Mouse (Mus musculus) heart, embryonic 10.5 days (tissue): ENCODE results near the gene Aggf1. TPM values are rescaled to one million over a fixed set of nuclear protein-coding genes. Genes with fewer than 3 reads are reported as not detected.
A peak's percentile ranks its signal among the peaks of the same experiment; 100 is the strongest.

ENCODE experiments used
- DNase-seq: peaks from one replicate; pipeline ENCODE4 v3.0.0-alpha.2; 2017; ENCODE audit warnings: low spot score
- H3K27ac ChIP-seq: fragments of 300-500 bp; sonication (generic); 2 replicates; pipeline ENCODE4 v1.5.1; 2016; ENCODE audit warnings: mild to moderate bottlenecking
- H3K27me3 ChIP-seq: fragments of 300-500 bp; sonication (generic); 2 replicates; pipeline ENCODE4 v1.6.1; 2016; ENCODE audit warnings: mild to moderate bottlenecking; ENCODE audit not compliant: poor library complexity, insufficient read depth, severe bottlenecking
- H3K36me3 ChIP-seq: fragments of 300-500 bp; sonication (generic); 2 replicates; pipeline ENCODE4 v1.6.1; 2016; ENCODE audit warnings: mild to moderate bottlenecking, moderate library complexity
- H3K4me1 ChIP-seq: fragments of 300-500 bp; sonication (generic); 2 replicates; pipeline ENCODE4 v1.6.1; 2016; ENCODE audit warnings: mild to moderate bottlenecking
- H3K4me3 ChIP-seq: fragments of 300-500 bp; sonication (generic); 2 replicates; pipeline ENCODE4 v1.5.1; 2016; ENCODE audit warnings: mild to moderate bottlenecking, moderate library complexity
- H3K9me3 ChIP-seq: fragments of 300-500 bp; sonication (generic); 2 replicates; pipeline ENCODE4 v1.6.1; 2016; ENCODE audit warnings: mild to moderate bottlenecking, moderate library complexity
- WGBS: fragments of 180-500 bp; shearing (Covaris S2); methylation state at CpG from one replicate; pipeline ENCODE4 v1.1.7; 2016; 5-methylcytosine and 5-hydroxymethylcytosine counted together
- polyA plus RNA-seq: library from polyadenylated mRNA; unstranded; fragments of >200 nt; fragmentation: Nextera tagmentation; extraction: Ambion mirVana; gene quantifications from 2 replicates; pipeline ENCODE4 v1.2.1, GENCODE M21; 2016

Gene Aggf1
- polyA plus RNA-seq, 1 experiment from 2014 or later: 34.5 TPM

- no peak overlapping the region for H3K27ac ChIP-seq
- H3K4me1 ChIP-seq: 0 out of 2 replicates have a peak, but pooled peaks cover 7% of the 10 kb centered on the region
- H3K9me3 ChIP-seq: no peaks in the 10 kb centered on the region
- no peaks in the 10 kb centered on the region for H3K27me3 ChIP-seq
- no peak for DNase-seq
- H3K36me3 ChIP-seq: peaks cover 78% of the 10 kb centered on the region
- WGBS: 71% methylated on average over 8 of the region's 8 CpGs
- H3K4me3 ChIP-seq: no peak overlapping the region
These were observed 8.8 kb downstream of the Aggf1 start for GRCm38 (mm10) chr13:95366356-95366755.

GRCm38 (mm10) chr13:95363440-95363839 lies 11.7 kb downstream of the Aggf1 start:
- H3K4me1 ChIP-seq: 0 out of 2 replicates have a peak, but pooled peaks cover 7% of the 10 kb centered on the region
- H3K9me3 ChIP-seq: no peaks in the 10 kb centered on the region
- H3K27ac ChIP-seq: no peak overlapping the region
- H3K36me3 ChIP-seq: peaks cover 79% of the 10 kb centered on the region
- WGBS: 69% methylated on average over 4 of the region's 4 CpGs
- H3K27me3 ChIP-seq: no peaks in the 10 kb centered on the region
- no peak overlapping the region for H3K4me3 ChIP-seq
- DNase-seq: no peak

- H3K9me3 ChIP-seq: no peaks in the 10 kb centered on the region
- no peak for DNase-seq
- H3K36me3 ChIP-seq: peaks cover 97% of the 10 kb centered on the region
- H3K27ac ChIP-seq: no peak overlapping the region
- no peak overlapping the region for H3K4me3 ChIP-seq
- WGBS: 84% methylated on average over 2 of the region's 2 CpGs
- no peaks in the 10 kb centered on the region for H3K4me1 ChIP-seq
- H3K27me3 ChIP-seq: no peaks in the 10 kb centered on the region
These were observed 16.9 kb downstream of the Aggf1 start for GRCm38 (mm10) chr13:95358223-95358622.

- H3K9me3 ChIP-seq: no peaks in the 10 kb centered on the region
- H3K4me3 ChIP-seq: no peak overlapping the region
- DNase-seq: no peak
- H3K27ac ChIP-seq: no peak overlapping the region
- H3K36me3 ChIP-seq: peaks cover 35% of the 10 kb centered on the region
- no peaks in the 10 kb centered on the region for H3K4me1 ChIP-seq
- no peaks in the 10 kb centered on the region for H3K27me3 ChIP-seq
- WGBS: 90% methylated on average over 3 of the region's 3 CpGs
These were observed 26.7 kb downstream of the Aggf1 start for GRCm38 (mm10) chr13:95348476-95348875.

- no peak overlapping the region for H3K27ac ChIP-seq
- no peak overlapping the region for H3K4me3 ChIP-seq
- H3K36me3 ChIP-seq: peaks cover 24% of the 10 kb centered on the region
- H3K27me3 ChIP-seq: no peaks in the 10 kb centered on the region
- no peaks in the 10 kb centered on the region for H3K4me1 ChIP-seq
- no peaks in the 10 kb centered on the region for H3K9me3 ChIP-seq
- DNase-seq: peak; percentile 87
- WGBS: 34% methylated on average over 8 of the region's 8 CpGs
These were observed 28.0 kb downstream of the Aggf1 start for GRCm38 (mm10) chr13:95347018-95347696.

GRCm38 (mm10) chr13:95345869-95346268 lies 29.3 kb downstream of the Aggf1 start:
- H3K4me3 ChIP-seq: no peak overlapping the region
- no peaks in the 10 kb centered on the region for H3K9me3 ChIP-seq
- no peak for DNase-seq
- no peaks in the 10 kb centered on the region for H3K4me1 ChIP-seq
- no peaks in the 10 kb centered on the region for H3K27me3 ChIP-seq
- peaks cover 11% of the 10 kb centered on the region for H3K36me3 ChIP-seq
- WGBS: 80% methylated on average over 6 of the region's 6 CpGs
- H3K27ac ChIP-seq: no peak overlapping the region

GRCm38 (mm10) chr13:95343470-95343869 lies 31.7 kb downstream of the Aggf1 start:
- 82% methylated on average over 8 of the region's 8 CpGs for WGBS
- Histone ChIP-seq H3K27ac (no peak overlapping the region), H3K27me3 (no peaks in the 10 kb centered on the region), H3K4me1 (no peaks in the 10 kb centered on the region), H3K4me3 (no peak overlapping the region), H3K9me3 (no peaks in the 10 kb centered on the region), H3K36me3 (peaks cover 14% of the 10 kb centered on the region)
- DNase-seq: no peak

- H3K27ac ChIP-seq: no peak overlapping the region
- H3K4me1 ChIP-seq: peaks cover 4% of the 10 kb centered on the region; the same call in 1 of the 2 replicates
- 67% methylated on average over 40 of the region's 40 CpGs for WGBS
- DNase-seq: no peak
- no peaks in the 10 kb centered on the region for H3K27me3 ChIP-seq
- H3K9me3 ChIP-seq: no peaks in the 10 kb centered on the region
- H3K36me3 ChIP-seq: peaks cover 48% of the 10 kb centered on the region
- H3K4me3 ChIP-seq: no peak overlapping the region
These were observed 39.0 kb downstream of the Aggf1 start for GRCm38 (mm10) chr13:95336122-95336677.

- Histone ChIP-seq H3K4me3 (no peak overlapping the region), H3K9me3 (no peaks in the 10 kb centered on the region), H3K4me1 (peaks cover 9% of the 10 kb centered on the region), H3K27me3 (no peaks in the 10 kb centered on the region), H3K36me3 (peaks cover 38% of the 10 kb centered on the region), H3K27ac (no peak overlapping the region)
- DNase-seq: no peak
- WGBS: 81% methylated on average over 11 of the region's 11 CpGs
These were observed 42.9 kb downstream of the Aggf1 start for GRCm38 (mm10) chr13:95332086-95332899.

GRCm38 (mm10) chr13:95330507-95330906 lies 44.6 kb downstream of the Aggf1 start:
- DNase-seq: no peak
- H3K9me3 ChIP-seq: no peaks in the 10 kb centered on the region
- peaks cover 24% of the 10 kb centered on the region for H3K36me3 ChIP-seq
- no peaks in the 10 kb centered on the region for H3K27me3 ChIP-seq
- H3K4me3 ChIP-seq: no peak overlapping the region
- H3K4me1 ChIP-seq: peaks cover 14% of the 10 kb centered on the region
- 55% methylated on average over 11 of the region's 11 CpGs for WGBS
- H3K27ac ChIP-seq: no peak overlapping the region

- no peak overlapping the region for H3K27ac ChIP-seq
- no peak overlapping the region for H3K4me3 ChIP-seq
- H3K27me3 ChIP-seq: no peaks in the 10 kb centered on the region
- H3K4me1 ChIP-seq: peaks cover 14% of the 10 kb centered on the region
- peaks cover 12% of the 10 kb centered on the region for H3K36me3 ChIP-seq
- DNase-seq: no peak
- no peaks in the 10 kb centered on the region for H3K9me3 ChIP-seq
- WGBS: 88% methylated on average over 11 of the region's 11 CpGs
These were observed 46.4 kb downstream of the Aggf1 start for GRCm38 (mm10) chr13:95328767-95329166.

- no peak for DNase-seq
- peak overlapping the region; percentile 100 for H3K27ac ChIP-seq
- 18% methylated on average over 5 of the region's 5 CpGs for WGBS
These were observed 47.8 kb downstream of the Aggf1 start for GRCm38 (mm10) chr13:95327345-95327741.

More at GRCm38 (mm10) chr13:95327345-95327741, 47.8 kb downstream of the Aggf1 start:
- H3K9me3 ChIP-seq: no peaks in the 10 kb centered on the region
- H3K36me3 ChIP-seq: peaks cover 12% of the 10 kb centered on the region
- peak overlapping the region; percentile 87 for H3K4me3 ChIP-seq
- H3K27me3 ChIP-seq: no peaks in the 10 kb centered on the region
- peaks cover 14% of the 10 kb centered on the region for H3K4me1 ChIP-seq
